Mouse (Mus musculus) liver, adult 2 months (tissue): Measurements from ENCODE around the gene 1700066M21Rik.

Experiments used
- CTCF ChIP-seq: fragments of 200-500 bp; IDR thresholded peaks from 2 replicates; pipeline ENCODE4 v1.5.1; 2011; ENCODE audit warnings: low read depth, low read length, control low read depth
- POLR2A ChIP-seq: fragments of 200-500 bp; IDR thresholded peaks from 2 replicates; pipeline ENCODE4 v1.6.1; 2011; ENCODE audit warnings: low read length, control low read depth; ENCODE audit not compliant: insufficient read depth; ENCODE audit errors: extremely low read depth

GRCm38 (mm10) chr1:57341197-57341596, 36.2 kb upstream of the 1700066M21Rik start:
- TF ChIP-seq POLR2A: no peak
- TF ChIP-seq CTCF: no peak
